Mouse (Mus musculus) neutrophil, adult 65 days (primary cell): ENCODE results near the gene Gm4858. TPM values are rescaled to one million over a fixed set of nuclear protein-coding genes. Genes with fewer than 3 reads are reported as not detected.

ENCODE experiments used
- total RNA-seq: library from RNA; stranded (reverse); gene quantifications from 2 replicates; pipeline ENCODE4 v1.2.4, GENCODE M21; 2023

The Gm4858 gene
- not detected in 2 replicates for total RNA-seq

GRCm38 (mm10) chr3:93068523-93068922, at the start of gene Gm4858:
Gm4858 (plus strand) TSS chr3:93068823.

GRCm38 (mm10) chr3:93018960-93019359, 49.7 kb upstream of the Gm4858 start, which contains the start of gene Lce1m:
Lce1m (minus strand) TSS chr3:93019060.

Other genes with a start within 250 kb of the Gm4858 start
- gene Kprp, start 241.6 kb upstream of the Gm4858 start, total RNA-seq = not detected in 2 replicates
- not detected in 2 replicates for gene Lce1l, start 217.5 kb upstream of the Gm4858 start, total RNA-seq
- gene 2310050C09Rik, start 198.6 kb upstream of the Gm4858 start, total RNA-seq = not detected in 2 replicates
- not detected in 2 replicates for gene Lce3a, start 142.6 kb upstream of the Gm4858 start, total RNA-seq
- gene Lce3b, start 135.8 kb upstream of the Gm4858 start, total RNA-seq = not detected in 2 replicates
- gene Lce3c, start 124.3 kb upstream of the Gm4858 start, total RNA-seq = not detected in 2 replicates
- gene Lce3d, start 111.4 kb upstream of the Gm4858 start, total RNA-seq = not detected in 2 replicates
- not detected in 2 replicates for gene Lce3e, start 101.8 kb upstream of the Gm4858 start, total RNA-seq
- not detected in 2 replicates for gene Lce3f, start 76.6 kb upstream of the Gm4858 start, total RNA-seq
- not detected in 2 replicates for gene Crct1, start 53.1 kb upstream of the Gm4858 start, total RNA-seq
- not detected in 2 replicates for gene Lce1m, start 49.8 kb upstream of the Gm4858 start, total RNA-seq
- not detected in 2 replicates for gene Crnn, start 76.0 kb downstream of the Gm4858 start, total RNA-seq
- not detected in 2 replicates for gene Flg2, start 128.5 kb downstream of the Gm4858 start, total RNA-seq
- not detected in 2 replicates for gene Flg, start 204.7 kb downstream of the Gm4858 start, total RNA-seq